Mouse (Mus musculus) neural tube, embryonic 11.5 days (tissue): ENCODE measurements around the gene Zfp511. TPM values are rescaled to one million over a fixed set of nuclear protein-coding genes. Genes with fewer than 3 reads are reported as not detected.

ENCODE experiments used
- ATAC-seq: fragments of 200-750 bp; cut with Nextera tagmentation; 2 replicates; pipeline ENCODE4 v1.8.0; 2017; ENCODE audit warnings: moderate number of reproducible peaks, mild to moderate bottlenecking, moderate TSS enrichment, moderate library complexity; ENCODE audit not compliant: insufficient read depth, low FRiP score, low TSS enrichment
- DNase-seq: peaks from one replicate; pipeline ENCODE4 v3.0.0-alpha.2; 2015; ENCODE audit warnings: low spot score
- H3K27ac ChIP-seq: fragments of 300-500 bp; sonication (generic); 2 replicates; pipeline ENCODE4 v1.5.1; 2014; ENCODE audit warnings: low read depth, mild to moderate bottlenecking, low read length
- H3K27me3 ChIP-seq: fragments of 300-500 bp; sonication (generic); 2 replicates; pipeline ENCODE4 v1.6.1; 2014; ENCODE audit warnings: mild to moderate bottlenecking, low read length, mixed read lengths; ENCODE audit not compliant: control insufficient read depth, insufficient read depth
- H3K36me3 ChIP-seq: fragments of 300-500 bp; sonication (generic); 2 replicates; pipeline ENCODE4 v1.6.1; 2014; ENCODE audit warnings: mild to moderate bottlenecking, low read length, moderate library complexity, mixed read lengths; ENCODE audit not compliant: control insufficient read depth, insufficient read depth
- H3K4me1 ChIP-seq: fragments of 300-500 bp; sonication (generic); 2 replicates; pipeline ENCODE4 v1.6.1; 2014; ENCODE audit warnings: low read length, mixed read lengths; ENCODE audit not compliant: control insufficient read depth, insufficient read depth
- H3K4me2 ChIP-seq: fragments of 300-500 bp; sonication (generic); 2 replicates; pipeline ENCODE4 v1.6.1; 2014; ENCODE audit warnings: low read depth, mild to moderate bottlenecking, moderate library complexity
- H3K4me3 ChIP-seq: fragments of 300-500 bp; sonication (generic); 2 replicates; pipeline ENCODE4 v1.5.1; 2014; ENCODE audit warnings: low read depth, low read length
- H3K9ac ChIP-seq: fragments of 300-500 bp; sonication (generic); 2 replicates; pipeline ENCODE4 v1.6.1; 2014; ENCODE audit warnings: mild to moderate bottlenecking, low read length
- H3K9me3 ChIP-seq: fragments of 300-500 bp; sonication (generic); 2 replicates; pipeline ENCODE4 v1.6.1; 2016; ENCODE audit warnings: low read length; ENCODE audit not compliant: control insufficient read depth
- WGBS: fragments of 180-500 bp; shearing (Covaris S2); extraction: QIAGEN DNeasy Blood & Tissue Kit; methylation state at CpG from one replicate; pipeline ENCODE4 v1.1.7; 2014; 5-methylcytosine and 5-hydroxymethylcytosine counted together
- polyA plus RNA-seq: library from polyadenylated mRNA; unstranded; fragments of >200 nt; fragmentation: Nextera tagmentation; extraction: Ambion mirVana; gene quantifications from 2 replicates; pipeline ENCODE4 v1.2.1, GENCODE M21; 2014

Zfp511 gene
- polyA plus RNA-seq, 1 experiment from 2014 or later = 47.7 TPM

- DNase-seq (no peak), ATAC-seq (no peak)
- WGBS = 46% methylated on average over 3 of the region's 3 CpGs
- Histone ChIP-seq H3K4me3 (peak overlapping the region; percentile 84), H3K27ac (no peak overlapping the region), H3K9ac (peak overlapping the region; percentile 89), H3K9me3 (no peaks in the 10 kb centered on the region), H3K4me2 (peak overlapping the region; percentile 92), H3K36me3 (peaks cover 9% of the 10 kb centered on the region), H3K27me3 (no peaks in the 10 kb centered on the region), H3K4me1 (peaks cover 18% of the 10 kb centered on the region)
Observed at GRCm38 (mm10) chr7:140037171-140037555, 972 bp downstream of the Zfp511 start.

DNA sequence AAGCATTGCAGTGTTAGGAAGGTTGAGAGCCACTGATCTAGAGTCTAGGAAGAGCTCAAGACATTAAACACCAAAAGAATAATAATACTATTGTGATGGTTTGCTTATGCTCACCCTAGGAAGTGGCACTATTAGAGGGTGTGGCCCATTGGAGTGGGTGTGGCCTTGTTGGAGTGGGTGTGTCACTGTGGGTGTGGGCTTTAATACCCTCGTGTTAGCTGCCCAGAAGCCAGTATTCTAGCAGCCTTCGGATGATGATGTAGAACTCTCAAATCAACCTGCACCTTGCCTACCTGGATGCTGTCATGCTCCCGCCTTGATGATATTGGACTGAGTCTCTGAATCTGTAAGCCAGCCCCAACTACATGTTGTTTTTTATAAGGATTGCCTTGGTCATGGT, 6.5 kb downstream of the Zfp511 start:
- no peak overlapping the region for H3K4me2 ChIP-seq
- ATAC-seq (no peak), DNase-seq (no peak)
- 57% methylated on average over 3 of the region's 3 CpGs for WGBS
- no peak overlapping the region for H3K4me3 ChIP-seq
- no peaks in the 10 kb centered on the region for H3K9me3 ChIP-seq
- peaks cover 3% of the 10 kb centered on the region; the same call in 1 of the 2 replicates for H3K36me3 ChIP-seq
- H3K27ac ChIP-seq = no peak overlapping the region
- no peak overlapping the region for H3K9ac ChIP-seq
- peaks cover 25% of the 10 kb centered on the region for H3K27me3 ChIP-seq
- H3K4me1 ChIP-seq = no peaks in the 10 kb centered on the region

- Histone ChIP-seq H3K9ac (no peak overlapping the region), H3K4me2 (no peak overlapping the region), H3K4me3 (no peak overlapping the region), H3K36me3 (peaks cover 3% of the 10 kb centered on the region; the same call in 1 of the 2 replicates), H3K4me1 (peaks cover 6% of the 10 kb centered on the region), H3K27ac (no peak overlapping the region), H3K27me3 (peaks cover 51% of the 10 kb centered on the region), H3K9me3 (no peaks in the 10 kb centered on the region)
- 80% methylated on average over 4 of the region's 4 CpGs for WGBS
- no peak for ATAC-seq
- no peak for DNase-seq
Observed at GRCm38 (mm10) chr7:140045546-140045945, 9.4 kb downstream of the Zfp511 start.

GRCm38 (mm10) chr7:140047811-140048311, 11.7 kb downstream of the Zfp511 start:
- no peaks in the 10 kb centered on the region for H3K36me3 ChIP-seq
- H3K9me3 ChIP-seq = no peaks in the 10 kb centered on the region
- DNase-seq = peak; percentile 72
- 1% methylated on average over 33 of the region's 33 CpGs for WGBS
- peak overlapping the region; percentile 70 for H3K9ac ChIP-seq
- 0 out of 2 replicates have a peak, but pooled peaks have one; percentile 10 for ATAC-seq
- H3K4me2 ChIP-seq = peak overlapping the region; percentile 51
- peak overlapping the region; percentile 59 for H3K4me3 ChIP-seq
- peaks cover 9% of the 10 kb centered on the region for H3K4me1 ChIP-seq
- H3K27ac ChIP-seq = no peak overlapping the region
- peaks cover 60% of the 10 kb centered on the region for H3K27me3 ChIP-seq

DNA sequence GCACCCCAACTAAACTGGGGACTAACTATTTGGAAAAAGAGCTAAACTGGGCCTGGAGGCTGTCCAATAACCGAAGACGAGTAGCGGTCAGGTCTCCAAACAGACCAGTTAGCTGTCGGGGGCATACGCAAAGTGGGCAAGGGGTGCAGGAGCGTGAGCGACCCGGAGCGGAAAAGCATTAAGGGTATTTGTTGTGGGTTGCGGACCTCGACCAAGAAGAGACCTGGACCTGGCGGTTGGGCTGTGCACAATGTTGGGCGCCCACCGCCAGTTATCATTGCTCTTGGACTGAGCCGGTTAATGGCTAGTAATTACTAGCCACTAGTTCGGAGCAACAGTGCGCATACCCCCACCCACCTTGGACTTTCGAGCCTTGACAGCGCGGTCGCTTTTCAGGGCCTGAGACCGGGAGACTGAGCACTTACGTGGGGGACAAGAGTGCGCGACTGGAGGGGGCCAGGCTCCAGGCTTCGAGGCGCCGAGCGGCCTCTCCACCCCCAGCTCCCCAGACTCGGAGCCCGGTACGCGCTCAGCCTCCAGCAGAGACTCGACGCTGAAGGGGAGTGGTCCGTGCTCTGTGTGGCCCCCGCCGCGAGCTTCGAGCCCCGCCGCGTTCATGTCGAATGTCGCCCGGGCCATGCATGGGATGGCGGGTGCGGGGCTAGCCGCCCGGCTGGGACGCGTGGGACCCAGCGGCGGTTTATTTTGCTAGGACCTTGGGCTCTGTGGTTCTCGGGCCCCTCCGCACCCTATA, 12.3 kb downstream of the Zfp511 start, which contains the start of gene Msx3:
Msx3 (minus strand) TSS at position 729 of the 754 bp plus-strand sequence.
- Histone ChIP-seq H3K4me1 (peaks cover 9% of the 10 kb centered on the region), H3K36me3 (no peaks in the 10 kb centered on the region), H3K27me3 (peaks cover 60% of the 10 kb centered on the region), H3K9me3 (no peaks in the 10 kb centered on the region), H3K4me3 (peak within 1 kb of the TSS; percentile 59), H3K4me2 (peak within 1 kb of the TSS; percentile 51), H3K9ac (peak within 1 kb of the TSS; percentile 70), H3K27ac (peak within 1 kb of the TSS; percentile 67)
- WGBS = 0% methylated on average over 56 of the region's 56 CpGs
- ATAC-seq (peak; percentile 88), DNase-seq (no peak)

- Histone ChIP-seq H3K36me3 (no peaks in the 10 kb centered on the region), H3K27ac (peak overlapping the region; percentile 67), H3K27me3 (peaks cover 60% of the 10 kb centered on the region), H3K4me3 (peak overlapping the region; percentile 59), H3K9me3 (no peaks in the 10 kb centered on the region), H3K4me1 (peaks cover 9% of the 10 kb centered on the region), H3K9ac (peak overlapping the region; percentile 70), H3K4me2 (peak overlapping the region; percentile 51)
- WGBS = under 1% methylated on average over 34 of the region's 34 CpGs
- ATAC-seq (peak; percentile 68), DNase-seq (peak; percentile 84)
Observed at GRCm38 (mm10) chr7:140049115-140049689, 13.0 kb downstream of the Zfp511 start.

- DNase-seq = no peak
- no peaks in the 10 kb centered on the region for H3K36me3 ChIP-seq
- H3K9me3 ChIP-seq = no peaks in the 10 kb centered on the region
- 82% methylated on average over 4 of the region's 4 CpGs for WGBS
- no peak overlapping the region for H3K27ac ChIP-seq
- peaks cover 26% of the 10 kb centered on the region for H3K4me1 ChIP-seq
- no peak overlapping the region for H3K9ac ChIP-seq
- no peak for ATAC-seq
- no peak overlapping the region for H3K4me3 ChIP-seq
- no peak overlapping the region for H3K4me2 ChIP-seq
- peaks cover 23% of the 10 kb centered on the region for H3K27me3 ChIP-seq
Observed at GRCm38 (mm10) chr7:140054124-140054523, 17.9 kb downstream of the Zfp511 start.

GRCm38 (mm10) chr7:140057413-140058407, 21.5 kb downstream of the Zfp511 start:
- H3K27me3 ChIP-seq = 0 out of 2 replicates have a peak, but pooled peaks cover 5% of the 10 kb centered on the region
- H3K9ac ChIP-seq = peak overlapping the region; percentile 62
- peak overlapping the region; percentile 34 for H3K4me3 ChIP-seq
- 2% methylated on average over 53 of the region's 53 CpGs for WGBS
- H3K4me1 ChIP-seq = peaks cover 46% of the 10 kb centered on the region
- H3K36me3 ChIP-seq = no peaks in the 10 kb centered on the region
- H3K9me3 ChIP-seq = no peaks in the 10 kb centered on the region
- peak overlapping the region; percentile 67 for H3K4me2 ChIP-seq
- DNase-seq (peak; percentile 94), ATAC-seq (peak; percentile 75)
- peak overlapping the region; percentile 98 for H3K27ac ChIP-seq
